Mouse (Mus musculus) left cerebral cortex, postnatal 4 days (tissue): Measurements from ENCODE around the gene Lonp2. TPM values are rescaled to one million over a fixed set of nuclear protein-coding genes. Genes with fewer than 3 reads are reported as not detected.

Source experiments
- DNase-seq: peaks from one replicate; pipeline ENCODE4 v3.0.0-alpha.2; 2022
- intact Hi-C: fragments of 180-260 bp; cut with DNase I; formaldehyde crosslinking; loops from one replicate; pipeline ENCODE4 v1.15.1; 2025
- total RNA-seq, 2 experiments: library from RNA; stranded (reverse); gene quantifications; 2 replicates each; pipeline ENCODE4 v1.2.3; 2021

Gene Lonp2
- total RNA-seq, 2 experiments from 2014 or later = 56.2 to 56.5 TPM

GRCm38 (mm10) chr8:86705317-86705716 is 81.5 kb downstream of the Lonp2 start:
- intact Hi-C loops = no loop called here
- DNase-seq = no peak

DNA sequence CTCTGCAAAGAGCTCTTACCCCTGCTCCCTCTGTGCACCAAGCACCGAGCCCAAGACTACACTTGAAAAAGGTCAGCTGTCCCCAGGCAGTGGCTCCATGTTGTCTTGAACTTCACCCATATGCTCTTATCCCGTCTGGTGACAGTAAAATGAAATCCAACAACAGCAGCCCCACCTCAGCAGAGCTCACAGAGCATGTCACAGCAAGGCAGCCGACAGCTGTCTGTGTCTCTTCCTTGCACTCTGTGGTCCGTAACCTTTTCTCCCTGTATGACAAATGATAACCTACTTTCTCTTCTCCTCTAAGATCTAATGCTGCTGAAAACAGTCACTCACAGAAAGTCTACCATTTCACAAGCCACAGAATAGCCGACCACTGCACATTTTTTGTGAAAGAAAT is 82.9 kb downstream of the Lonp2 start:
- no peak for DNase-seq
- intact Hi-C loops = no loop called here

- intact Hi-C loops = no loop called here
- no peak for DNase-seq
These were observed 84.0 kb downstream of the Lonp2 start for GRCm38 (mm10) chr8:86707873-86708272.

DNA sequence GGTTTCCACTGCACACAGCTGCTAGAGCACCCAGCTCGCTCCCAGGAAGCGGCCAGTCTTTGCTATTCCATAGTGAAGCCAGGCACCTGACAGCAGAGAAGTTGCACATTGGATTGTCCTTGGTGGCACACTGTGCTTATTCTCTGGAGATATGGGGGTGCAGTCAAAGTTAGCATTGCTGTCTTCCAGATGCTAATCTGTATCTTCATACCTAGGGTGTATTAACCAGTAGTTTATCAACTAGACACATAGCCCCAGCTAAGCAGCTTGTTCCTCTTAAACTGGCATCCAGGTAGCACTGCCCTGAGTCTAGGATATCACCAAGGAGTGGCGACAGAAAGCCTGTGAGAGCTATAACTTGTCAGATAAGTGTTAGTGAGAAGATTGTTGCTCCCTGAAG is 88.8 kb downstream of the Lonp2 start:
- no peak for DNase-seq
- intact Hi-C loops = no loop called here

DNA sequence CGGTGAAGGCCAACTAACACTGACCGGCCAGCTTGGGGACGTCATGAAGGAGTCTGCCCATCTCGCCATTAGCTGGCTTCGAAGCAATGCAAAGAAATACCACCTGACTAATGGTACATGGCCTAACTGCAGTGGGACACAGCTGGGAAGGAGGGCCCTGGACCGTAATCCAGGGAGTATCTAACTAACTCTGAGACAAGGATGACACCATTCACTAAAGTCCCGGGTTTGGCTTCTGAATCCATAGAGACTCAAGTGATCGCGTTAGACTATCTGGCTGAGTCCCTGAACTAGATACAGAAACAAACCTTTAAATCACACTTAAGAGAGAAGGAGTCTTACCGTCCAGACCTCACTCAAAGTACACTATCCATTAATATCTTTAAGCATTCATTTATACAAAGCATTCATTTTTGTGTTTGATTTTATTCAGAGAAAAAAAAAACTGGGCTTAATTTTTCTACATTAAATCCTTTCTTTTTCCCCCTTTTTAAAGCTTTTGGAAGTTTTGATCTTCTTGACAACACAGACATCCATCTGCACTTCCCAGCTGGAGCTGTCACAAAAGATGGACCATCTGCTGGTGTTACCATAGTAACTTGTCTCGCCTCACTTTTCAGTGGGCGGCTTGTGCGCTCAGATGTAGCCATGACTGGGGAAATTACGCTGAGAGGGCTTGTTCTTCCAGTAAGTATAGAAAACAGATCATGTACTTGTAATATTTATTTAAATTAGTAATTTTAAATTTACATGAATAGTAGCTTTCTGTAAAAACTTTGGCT is 89.8 kb downstream of the Lonp2 start:
- intact Hi-C loops = no loop called here
- peak; percentile 72 for DNase-seq

GRCm38 (mm10) chr8:86718332-86718994 is 94.6 kb downstream of the Lonp2 start:
- intact Hi-C loops = no loop called here

DNA sequence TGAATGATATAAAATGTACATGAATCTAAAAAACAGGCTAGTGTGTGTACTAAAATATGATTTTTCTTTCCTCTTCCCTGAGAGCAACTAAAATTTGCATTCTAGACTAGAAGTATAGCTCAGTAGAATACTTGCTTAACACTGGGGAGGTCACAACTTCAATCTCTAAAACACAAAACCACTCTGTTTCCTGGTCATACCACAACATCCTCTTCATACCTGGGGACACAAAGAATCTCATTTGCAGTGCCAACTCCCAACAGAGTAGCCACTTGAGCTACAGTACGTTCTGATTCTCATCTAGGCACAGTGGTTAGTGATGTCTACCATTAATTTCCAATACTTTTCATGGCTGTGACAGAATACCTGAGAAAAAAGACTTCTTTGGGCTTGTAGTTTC is 95.5 kb downstream of the Lonp2 start:
- intact Hi-C loops = no loop called here
- DNase-seq = no peak

More at GRCm38 (mm10) chr8:86718332-86718994, 94.6 kb downstream of the Lonp2 start:
- DNase-seq = no peak

GRCm38 (mm10) chr8:86720756-86721459 is 97.1 kb downstream of the Lonp2 start:
- DNase-seq = no peak
- intact Hi-C loops = no loop called here

- DNase-seq = no peak
- intact Hi-C loops = no loop called here
These were observed 97.6 kb downstream of the Lonp2 start for GRCm38 (mm10) chr8:86721490-86721889.

GRCm38 (mm10) chr8:86726959-86727358 is 103.1 kb downstream of the Lonp2 start:
- intact Hi-C loops = no loop called here

DNA sequence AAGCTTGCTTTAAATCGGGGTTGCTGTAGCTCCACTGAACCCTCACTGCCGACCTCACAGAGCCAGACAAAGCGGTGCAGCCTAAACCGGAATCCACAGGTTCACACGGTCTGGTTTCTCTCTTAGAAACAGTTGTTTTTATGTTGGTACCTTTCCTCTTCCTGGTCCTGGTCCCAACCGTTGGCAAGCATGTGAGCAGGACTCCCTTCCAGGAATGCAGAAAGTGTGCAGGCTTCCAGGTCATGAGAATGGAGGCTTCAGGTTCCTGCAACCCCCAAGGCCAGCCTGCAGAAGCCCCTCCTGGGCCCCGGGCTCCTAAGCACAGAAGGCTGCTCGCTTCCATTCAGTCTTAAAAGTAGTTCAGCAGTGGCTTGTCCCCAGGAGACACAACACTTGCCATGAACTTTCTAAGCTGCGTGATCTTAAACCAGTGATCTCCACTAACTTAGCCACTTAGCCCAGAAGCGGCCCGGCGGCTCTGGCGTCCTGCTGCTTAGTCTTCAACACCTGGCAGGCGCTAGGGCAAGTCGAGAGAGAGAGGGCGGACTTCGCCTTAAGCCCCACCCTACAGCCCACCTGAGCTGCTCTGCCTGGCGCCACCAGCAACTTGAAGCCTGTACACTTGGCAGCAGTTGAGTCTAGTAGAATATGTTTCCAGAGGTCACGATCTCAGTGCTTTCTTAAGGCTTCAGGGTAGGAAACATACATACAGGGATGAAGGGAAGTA is 104.5 kb downstream of the Lonp2 start:
- intact Hi-C loops = no loop called here
- DNase-seq = no peak

More at GRCm38 (mm10) chr8:86726959-86727358, 103.1 kb downstream of the Lonp2 start:
- DNase-seq = no peak

GRCm38 (mm10) chr8:86730303-86730702 is 106.5 kb downstream of the Lonp2 start:
- intact Hi-C loops = no loop called here
- DNase-seq = no peak

GRCm38 (mm10) chr8:86730860-86731259 is 107.0 kb downstream of the Lonp2 start:
- intact Hi-C loops = no loop called here
- DNase-seq = no peak

GRCm38 (mm10) chr8:86734171-86734570 is 110.3 kb downstream of the Lonp2 start:
- no peak for DNase-seq
- intact Hi-C loops = no loop called here

- DNase-seq = no peak
- intact Hi-C loops = no loop called here
These were observed 111.1 kb downstream of the Lonp2 start for GRCm38 (mm10) chr8:86734954-86735353.

DNA sequence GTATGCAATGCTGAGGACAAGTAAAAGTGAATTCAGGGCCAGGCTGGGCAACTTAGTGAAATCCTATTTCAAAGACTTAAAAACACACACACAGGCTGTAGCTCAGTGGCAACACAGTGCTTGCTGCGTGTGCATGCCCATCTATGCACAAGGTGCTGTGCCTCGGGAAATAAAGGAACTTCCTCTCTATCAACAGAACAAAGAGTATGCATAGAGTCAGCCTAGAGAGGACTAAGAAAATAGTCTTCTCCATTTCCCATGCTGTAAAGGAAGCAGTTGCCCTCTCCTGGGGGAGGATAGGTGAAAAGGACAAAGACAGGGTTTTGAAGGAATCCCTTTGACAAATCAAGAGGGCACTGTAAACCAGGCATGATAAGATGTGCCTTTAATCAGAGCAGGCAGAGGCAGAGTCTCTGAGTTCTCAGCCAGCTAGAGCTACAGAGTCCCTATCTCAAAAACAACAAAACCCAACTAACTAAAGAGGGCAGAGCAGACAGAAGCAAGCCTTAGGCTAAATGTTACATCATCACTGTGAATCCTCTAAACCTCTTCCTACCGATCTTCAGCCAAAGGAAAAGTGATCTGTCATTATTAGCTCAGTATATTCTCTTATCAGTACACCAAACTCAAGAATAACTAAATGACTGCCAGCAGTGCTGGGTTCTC is 111.7 kb downstream of the Lonp2 start:
- DNase-seq = no peak
- intact Hi-C loops = no loop called here

GRCm38 (mm10) chr8:86740899-86741298 is 117.1 kb downstream of the Lonp2 start:
- no peak for DNase-seq
- intact Hi-C loops = loop anchor here (10.0 kb wide), 2 partner anchors 96 to 144 kb away; partner anchors contain the start of gene N4bp1

DNA sequence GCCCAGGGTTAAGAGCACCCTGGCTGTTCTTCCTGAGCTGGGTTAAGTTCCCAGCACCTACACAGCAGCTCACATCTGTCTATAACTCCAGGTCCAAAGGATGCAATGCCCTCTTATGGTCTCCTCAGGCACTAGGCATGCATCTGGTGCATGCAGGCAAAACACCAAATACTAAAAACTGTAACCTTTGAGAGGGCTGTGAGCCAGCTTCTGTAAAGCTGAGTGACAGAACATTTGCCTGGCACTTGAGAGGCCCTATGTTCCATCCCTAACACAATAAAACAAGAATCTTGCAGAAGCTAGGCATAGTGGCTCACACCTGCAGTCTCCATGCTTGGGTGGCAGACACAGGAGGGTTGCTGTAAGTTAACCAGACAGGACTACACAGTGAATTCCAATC is 117.8 kb downstream of the Lonp2 start:
- intact Hi-C loops = loop anchor here (10.0 kb wide), 2 partner anchors 97 to 143 kb away; partner anchors contain the start of gene N4bp1
- no peak for DNase-seq

DNA sequence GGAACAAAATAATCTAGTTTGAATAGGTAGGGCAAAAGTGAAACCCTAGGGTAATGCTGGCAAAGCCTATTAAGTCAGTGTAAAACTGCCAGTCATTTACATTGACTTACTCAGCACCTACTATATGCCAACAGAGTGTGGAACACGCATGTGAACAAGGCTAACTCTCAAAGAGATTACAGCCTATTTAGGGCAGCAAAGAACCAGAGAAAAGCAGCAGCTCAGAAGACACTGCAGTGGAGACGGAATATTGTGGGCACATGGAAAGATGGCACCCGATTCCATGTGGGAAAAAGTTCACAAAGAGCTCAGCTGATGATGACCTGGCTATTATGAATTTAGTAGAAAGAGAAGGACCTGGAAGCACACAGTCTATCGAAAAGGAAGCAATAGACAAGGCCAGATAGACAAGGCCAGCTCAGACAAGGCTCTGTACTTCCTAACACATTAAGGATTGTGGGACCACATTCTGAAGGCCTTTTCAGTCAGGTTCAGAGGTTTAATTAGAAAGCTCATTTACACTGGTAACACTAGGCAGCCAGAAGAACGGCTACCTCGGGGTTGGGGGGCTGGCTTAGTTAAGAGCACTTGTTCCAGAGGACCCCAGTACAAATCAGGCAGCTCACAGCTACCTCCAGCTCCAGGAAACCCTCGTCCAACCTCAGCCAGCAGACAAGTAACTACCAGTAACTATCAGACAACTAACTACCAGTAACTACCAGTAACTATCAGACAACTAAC is 118.9 kb downstream of the Lonp2 start:
- no peak for DNase-seq
- intact Hi-C loops = loop anchor here (10.0 kb wide), 2 partner anchors 98 to 142 kb away; partner anchors contain the start of gene N4bp1
